Mouse (Mus musculus): ENCODE measurements around the gene Prf1. TPM values are rescaled to one million over a fixed set of nuclear protein-coding genes. Genes with fewer than 3 reads are reported as not detected.

Prf1 gene
- polyA plus RNA-seq, 1 experiment from 2014 or later, result 0.08 TPM

- no peak overlapping the region for H3K4me2 ChIP-seq (replicated peaks; ENCODE audit: low read depth, low read length)
Observed at GRCm38 (mm10) chr10:61346374-61346773, 48.7 kb downstream of the Prf1 start.

GRCm38 (mm10) chr10:61351216-61351615, 53.6 kb downstream of the Prf1 start:
- H3K4me1 ChIP-seq (ENCODE audit: insufficient read depth, low read depth, low read length), result no peaks in the 10 kb centered on the region
- H3K4me2 ChIP-seq (replicated peaks; ENCODE audit: low read depth, low read length), result no peak overlapping the region
- H3K27ac ChIP-seq (ENCODE audit: low read length), result no peak overlapping the region
- H3K36me3 ChIP-seq (ENCODE audit: insufficient read depth, low read length), result peaks cover 21% of the 10 kb centered on the region; the same call in 1 of the 2 replicates
- ATAC-seq (no peak), DNase-seq (ENCODE audit: low spot score) (no peak)
- no peaks in the 10 kb centered on the region for H3K9me3 ChIP-seq (ENCODE audit: low read length)
- H3K9ac ChIP-seq (replicated peaks; ENCODE audit: low read depth), result no peak overlapping the region
- 78% methylated on average over 4 of the region's 4 CpGs for WGBS
- no peaks in the 10 kb centered on the region for H3K27me3 ChIP-seq (replicated peaks; ENCODE audit: insufficient read depth, low read length)
- H3K4me3 ChIP-seq (ENCODE audit: low read depth, low read length), result no peak overlapping the region
- TF ChIP-seq EP300 (IDR thresholded peaks at IDR 0.05) (no peak), CTCF (IDR thresholded peaks at IDR 0.05) (no peak)

More at GRCm38 (mm10) chr10:61346374-61346773, 48.7 kb downstream of the Prf1 start:
- Histone ChIP-seq H3K4me3 (ENCODE audit: low read depth, low read length) (no peak overlapping the region), H3K4me1 (ENCODE audit: insufficient read depth, low read depth, low read length) (peaks cover 3% of the 10 kb centered on the region; the same call in 1 of the 2 replicates), H3K27ac (ENCODE audit: low read length) (peak overlapping the region; percentile 47; the same call in 1 of the 2 replicates), H3K27me3 (replicated peaks; ENCODE audit: insufficient read depth, low read length) (no peaks in the 10 kb centered on the region), H3K9ac (replicated peaks; ENCODE audit: low read depth) (no peak overlapping the region), H3K36me3 (ENCODE audit: insufficient read depth, low read length) (peaks cover 27% of the 10 kb centered on the region; the same call in 1 of the 2 replicates), H3K9me3 (ENCODE audit: low read length) (no peaks in the 10 kb centered on the region)
- ATAC-seq (peak; percentile 29), DNase-seq (ENCODE audit: low spot score) (no peak)
- WGBS, result 20% methylated on average over 10 of the region's 10 CpGs
- TF ChIP-seq EP300 (IDR thresholded peaks at IDR 0.05), result no peak

Other genes with a start within 250 kb of the Prf1 start
- gene Pcbd1, start 208.5 kb upstream of the Prf1 start, polyA plus RNA-seq (2015; fragmentation: Nextera tagmentation; extraction: Ambion mirVana), result 31.7 and 32.3 TPM in 2 replicates
- gene Sgpl1, start 150.1 kb upstream of the Prf1 start, polyA plus RNA-seq (2015; fragmentation: Nextera tagmentation; extraction: Ambion mirVana), result 33.7 and 36.3 TPM in 2 replicates
- gene Tbata, start 125.9 kb upstream of the Prf1 start, polyA plus RNA-seq (2015; fragmentation: Nextera tagmentation; extraction: Ambion mirVana), result 2.1 and 2.5 TPM in 2 replicates
- gene Adamts14, start 24.4 kb upstream of the Prf1 start, polyA plus RNA-seq (2015; fragmentation: Nextera tagmentation; extraction: Ambion mirVana), result 1.5 and 1.8 TPM in 2 replicates
- 30.4 and 36.0 TPM in 2 replicates for gene Pald1, start 85.7 kb downstream of the Prf1 start, polyA plus RNA-seq (2015; fragmentation: Nextera tagmentation; extraction: Ambion mirVana)
- 0.37 TPM in 2 replicates for gene Nodal, start 120.1 kb downstream of the Prf1 start, polyA plus RNA-seq (2015; fragmentation: Nextera tagmentation; extraction: Ambion mirVana)
- 61.3 and 62.5 TPM in 2 replicates for gene Eif4ebp2, start 154.8 kb downstream of the Prf1 start, polyA plus RNA-seq (2015; fragmentation: Nextera tagmentation; extraction: Ambion mirVana)
- 5.8 and 6.6 TPM in 2 replicates for gene Lrrc20, start 178.0 kb downstream of the Prf1 start, polyA plus RNA-seq (2015; fragmentation: Nextera tagmentation; extraction: Ambion mirVana)

Measured in lung, postnatal 0 days (tissue).